28 mouse cellular contexts compared by ENCODE assay signal in the genomic region with DNA sequence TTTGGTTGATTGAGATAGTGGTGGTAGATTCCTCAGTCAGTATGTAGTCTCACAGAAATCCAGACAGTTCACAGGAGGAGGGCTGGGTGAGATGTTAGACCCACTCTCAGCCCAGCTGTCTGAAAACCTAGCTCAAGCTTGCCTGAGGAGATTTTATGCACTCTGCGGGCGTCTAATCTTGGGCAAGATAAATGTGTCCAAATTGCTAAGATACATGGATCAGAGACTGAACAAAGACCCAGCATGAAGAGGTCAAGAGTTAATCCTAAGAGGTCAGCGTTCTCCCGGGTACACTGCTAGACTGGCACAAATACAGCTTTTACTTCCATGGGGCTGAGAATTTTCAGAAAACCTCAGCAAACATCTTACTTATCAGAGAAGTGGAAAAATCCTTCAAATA.
DNase-seq lines count a peak whose midpoint lies in the region; ATAC-seq lines count a peak whose summit lies in the region.
"Had no signal": no experiment of that assay in that cellular context is flagged by ENCODE, and none has a peak within 500 bp of the region (broad histone marks: within the 10 kb centered on the region; RNA-seq: fewer than 3 reads in every experiment).

No protein-coding gene starts in this region.

- peaks cover 8% of the 10 kb centered on the region for H3K4me1 ChIP-seq in forebrain, embryonic 10.5 days
- H3K4me1 ChIP-seq in forebrain, embryonic 11.5 days (replicated peaks; ENCODE audit: control insufficient read depth, insufficient read depth, low read length) = no peaks in the 10 kb centered on the region
- H3K4me1 ChIP-seq in midbrain, embryonic 14.5 days (ENCODE audit: control insufficient read depth, insufficient read depth, low read length) = no peaks in the 10 kb centered on the region
- H3K4me1 ChIP-seq in midbrain, embryonic 15.5 days = no peaks in the 10 kb centered on the region
- no peaks in the 10 kb centered on the region for H3K4me1 ChIP-seq in liver, embryonic 12.5 days
- H3K4me1 ChIP-seq: limb, embryonic 12.5 days; lung, embryonic 15.5 days had no signal

- H3K9me3 ChIP-seq in forebrain, embryonic 10.5 days = no peaks in the 10 kb centered on the region
- H3K9me3 ChIP-seq in forebrain, embryonic 11.5 days (ENCODE audit: control insufficient read depth, low read length) = no peaks in the 10 kb centered on the region
- no peaks in the 10 kb centered on the region for H3K9me3 ChIP-seq in midbrain, embryonic 14.5 days (ENCODE audit: control insufficient read depth, low read length)
- no peaks in the 10 kb centered on the region for H3K9me3 ChIP-seq in midbrain, embryonic 15.5 days
- no peaks in the 10 kb centered on the region for H3K9me3 ChIP-seq in liver, embryonic 12.5 days (replicated peaks)
- H3K9me3 ChIP-seq: heart, embryonic 12.5 days; limb, embryonic 12.5 days; lung, embryonic 15.5 days; midbrain, embryonic 13.5 days had no signal

- 10% methylated on average over 4 of the region's 4 CpGs for WGBS in forebrain, embryonic 10.5 days
- WGBS in forebrain, embryonic 11.5 days = 4% methylated on average over 4 of the region's 4 CpGs
- 4% methylated on average over 4 of the region's 4 CpGs for WGBS in midbrain, embryonic 14.5 days
- WGBS in midbrain, embryonic 15.5 days = 6% methylated on average over 4 of the region's 4 CpGs
- WGBS in liver, embryonic 12.5 days (ENCODE audit: insufficient replicate concordance) = 70% methylated on average over 4 of the region's 4 CpGs

- no peak overlapping the region for H3K27ac ChIP-seq in forebrain, embryonic 10.5 days
- H3K27ac ChIP-seq in forebrain, embryonic 11.5 days (ENCODE audit: low read depth, low read length) = no peak overlapping the region
- H3K27ac ChIP-seq in midbrain, embryonic 14.5 days (replicated peaks; ENCODE audit: low read depth, low read length) = no peak overlapping the region
- H3K27ac ChIP-seq in midbrain, embryonic 15.5 days = no peak overlapping the region
- no peak overlapping the region for H3K27ac ChIP-seq in liver, embryonic 12.5 days
- H3K27ac ChIP-seq: heart, adult 2 months; left cerebral cortex, adult 2 months; limb, embryonic 12.5 days; lung, embryonic 15.5 days; midbrain, embryonic 13.5 days had no signal

- no peak overlapping the region for H3K9ac ChIP-seq in forebrain, embryonic 11.5 days (ENCODE audit: low read length)
- no peak overlapping the region for H3K9ac ChIP-seq in midbrain, embryonic 14.5 days (replicated peaks; ENCODE audit: low read length)
- H3K9ac ChIP-seq in midbrain, embryonic 15.5 days = no peak overlapping the region
- H3K9ac ChIP-seq in liver, embryonic 12.5 days = no peak overlapping the region
- H3K9ac ChIP-seq: heart, embryonic 12.5 days; limb, embryonic 12.5 days; lung, embryonic 15.5 days; midbrain, embryonic 13.5 days had no signal

- no peak for ATAC-seq in forebrain, embryonic 11.5 days (replicated peaks; ENCODE audit: low FRiP score)
- no peak for ATAC-seq in midbrain, embryonic 14.5 days (ENCODE audit: low FRiP score, low TSS enrichment)
- ATAC-seq in midbrain, embryonic 15.5 days (replicated peaks) = no peak
- no peak for ATAC-seq in liver, embryonic 12.5 days
- ATAC-seq: forebrain, embryonic 16.5 days; intestine, postnatal 0 days; midbrain, embryonic 13.5 days had no signal

- H3K27me3 ChIP-seq in forebrain, embryonic 10.5 days (ENCODE audit: poor library complexity, severe bottlenecking) = peaks cover 17% of the 10 kb centered on the region
- H3K27me3 ChIP-seq in forebrain, embryonic 11.5 days (ENCODE audit: control insufficient read depth, insufficient read depth, low read length) = no peaks in the 10 kb centered on the region
- H3K27me3 ChIP-seq in midbrain, embryonic 14.5 days (ENCODE audit: control insufficient read depth, insufficient read depth, low read length) = no peaks in the 10 kb centered on the region
- no peaks in the 10 kb centered on the region for H3K27me3 ChIP-seq in midbrain, embryonic 15.5 days (replicated peaks)
- no peaks in the 10 kb centered on the region for H3K27me3 ChIP-seq in liver, embryonic 12.5 days (replicated peaks)
- H3K27me3 ChIP-seq: heart, embryonic 12.5 days; limb, embryonic 12.5 days; lung, embryonic 15.5 days; midbrain, embryonic 13.5 days had no signal

- peak; percentile 15 for DNase-seq in forebrain, embryonic 10.5 days (ENCODE audit: extremely low spot score, low spot score)
- no peak for DNase-seq in forebrain, embryonic 11.5 days (ENCODE audit: low spot score)
- DNase-seq in midbrain, embryonic 14.5 days = peak; percentile 25
- DNase-seq in embryo, embryonic 11 days = peak; percentile 38
- peak; percentile 54 for DNase-seq in retina, embryonic 14.5 days (ENCODE audit: low spot score)
- DNase-seq in urinary bladder, postnatal 10 days (ENCODE audit: low spot score) = no peak
- DNase-seq: adrenal gland, postnatal 10 days; cerebellum, adult 11 months; cerebellum, adult 9-10 months; cerebellum, postnatal 36 days; heart, adult 2 months; kidney, adult 9 months; kidney, postnatal 10 days; layer of hippocampus, adult 9-11 months; right cerebral cortex, adult 18-20 months; spleen, adult 18-20 months; thymus, adult 2 months; thymus, postnatal 36 days had no signal

- no peaks in the 10 kb centered on the region for H3K36me3 ChIP-seq in forebrain, embryonic 10.5 days (replicated peaks)
- H3K36me3 ChIP-seq in forebrain, embryonic 11.5 days (ENCODE audit: control insufficient read depth, insufficient read depth, low read length) = no peaks in the 10 kb centered on the region
- no peaks in the 10 kb centered on the region for H3K36me3 ChIP-seq in midbrain, embryonic 14.5 days (ENCODE audit: control insufficient read depth, insufficient read depth, low read length)
- no peaks in the 10 kb centered on the region for H3K36me3 ChIP-seq in midbrain, embryonic 15.5 days (replicated peaks)
- H3K36me3 ChIP-seq in liver, embryonic 12.5 days = no peaks in the 10 kb centered on the region
- H3K36me3 ChIP-seq: G1E; heart, embryonic 12.5 days; limb, embryonic 12.5 days; lung, embryonic 15.5 days; midbrain, embryonic 13.5 days had no signal

- H3K4me3 ChIP-seq in forebrain, embryonic 10.5 days = no peak overlapping the region
- no peak overlapping the region for H3K4me3 ChIP-seq in forebrain, embryonic 11.5 days (ENCODE audit: low read depth, low read length)
- no peak overlapping the region for H3K4me3 ChIP-seq in midbrain, embryonic 14.5 days (replicated peaks; ENCODE audit: low read depth, low read length)
- H3K4me3 ChIP-seq in midbrain, embryonic 15.5 days = no peak overlapping the region
- no peak overlapping the region for H3K4me3 ChIP-seq in liver, embryonic 12.5 days
- H3K4me3 ChIP-seq: heart, adult 2 months; heart, embryonic 12.5 days; left cerebral cortex, adult 2 months; limb, embryonic 12.5 days; lung, embryonic 15.5 days; midbrain, embryonic 13.5 days had no signal

- H3K4me2 ChIP-seq in forebrain, embryonic 11.5 days (ENCODE audit: low read depth, low read length, severe bottlenecking) = no peak overlapping the region
- no peak overlapping the region for H3K4me2 ChIP-seq in midbrain, embryonic 14.5 days (ENCODE audit: low read length)
- H3K4me2 ChIP-seq in midbrain, embryonic 15.5 days = no peak overlapping the region
- no peak overlapping the region for H3K4me2 ChIP-seq in liver, embryonic 12.5 days
- H3K4me2 ChIP-seq: heart, embryonic 12.5 days; limb, embryonic 12.5 days; lung, embryonic 15.5 days; midbrain, embryonic 13.5 days had no signal

Comparison
In these comparisons a context has a peak if more than half of its experiments do, and no peak if none do; other contexts are left out.
1. DNase-seq: peak in forebrain, embryonic 10.5 days (single experiment), midbrain, embryonic 14.5 days (single experiment), embryo, embryonic 11 days (single experiment) and retina, embryonic 14.5 days (single experiment); none in forebrain, embryonic 11.5 days (single experiment) and urinary bladder, postnatal 10 days (single experiment).